Mouse (Mus musculus): ENCODE results near the gene Mamdc4. TPM values are rescaled to one million over a fixed set of nuclear protein-coding genes. Genes with fewer than 3 reads are reported as not detected.
"Not testable (repeated sequence)": the region's sequence is repeated elsewhere in the genome, so short reads cannot be mapped to it uniquely, and the experiment has no call there.

Mamdc4 gene
- polyA plus RNA-seq, 1 experiment from 2014 or later: 2.2 TPM

DNA sequence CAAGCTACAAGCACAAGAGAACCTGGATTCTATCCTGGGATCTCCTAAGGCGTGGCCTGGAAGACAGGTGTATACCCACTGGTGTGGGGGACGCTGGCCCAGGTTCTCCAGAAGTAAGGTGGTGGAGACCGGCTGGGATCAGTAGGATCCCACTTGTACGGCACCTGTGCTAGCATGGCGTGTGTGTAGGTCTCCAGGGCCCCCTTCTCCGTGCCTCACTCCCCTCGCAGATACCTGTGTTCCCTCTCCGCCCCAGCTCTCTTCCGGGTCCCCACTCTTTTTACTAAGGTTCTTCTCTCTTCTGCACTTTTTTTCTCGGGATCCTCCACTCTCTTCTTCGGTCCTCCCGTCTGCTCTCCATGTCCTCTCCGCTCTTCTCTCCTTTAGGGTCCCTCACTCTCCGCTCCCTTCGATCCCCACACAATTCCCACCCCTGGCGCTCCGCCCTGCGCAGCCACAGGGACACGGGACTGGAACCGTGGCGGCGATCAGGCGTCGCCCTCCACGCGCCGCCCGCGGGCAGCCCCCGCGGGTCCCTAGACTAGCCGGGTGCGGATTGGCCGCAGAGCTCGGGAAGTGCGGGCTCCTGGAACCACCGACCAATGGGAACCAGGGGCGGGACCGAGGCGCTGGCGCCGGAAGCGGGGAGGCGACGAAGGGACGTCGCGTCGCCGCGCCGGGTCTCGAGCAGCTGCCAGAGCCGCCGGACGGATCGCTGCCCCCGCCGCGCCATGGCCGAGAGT is 17.3 kb downstream of the Mamdc4 start, which contains the start of gene Edf1:
TSS of gene Edf1 (plus strand) at position 627 of the 743 bp plus-strand sequence.
- DNase-seq (ENCODE audit: low spot score, missing footprints) (peak; percentile 97), ATAC-seq (ENCODE audit: low FRiP score) (peak; percentile 99)
- no peaks in the 10 kb centered on the region for H3K27me3 ChIP-seq (ENCODE audit: control insufficient read depth, insufficient read depth, low read length)
- H3K36me3 ChIP-seq (ENCODE audit: control insufficient read depth, insufficient read depth, low read length): peaks cover 10% of the 10 kb centered on the region; the same call in 1 of the 2 replicates
- peak within 1 kb of the TSS; percentile 92 for H3K4me2 ChIP-seq
- peak within 1 kb of the TSS; percentile 91 for H3K9ac ChIP-seq (ENCODE audit: low read length)
- no peaks in the 10 kb centered on the region for H3K9me3 ChIP-seq (ENCODE audit: control insufficient read depth, low read length)
- WGBS: under 1% methylated on average over 61 of the region's 61 CpGs
- peak within 1 kb of the TSS; percentile 31 for H3K27ac ChIP-seq (ENCODE audit: low read depth, low read length)
- peaks cover 19% of the 10 kb centered on the region for H3K4me1 ChIP-seq (ENCODE audit: control insufficient read depth, insufficient read depth, low read length)
- peak within 1 kb of the TSS; percentile 93 for H3K4me3 ChIP-seq (ENCODE audit: low read depth, low read length)

GRCm38 (mm10) chr2:25556296-25556695 is 18.3 kb downstream of the Mamdc4 start:
- 52% methylated on average over 1 of the region's 1 CpGs for WGBS
- Histone ChIP-seq H3K9ac (ENCODE audit: low read length) (no peak overlapping the region), H3K36me3 (ENCODE audit: control insufficient read depth, insufficient read depth, low read length) (peaks cover 3% of the 10 kb centered on the region; the same call in 1 of the 2 replicates), H3K4me1 (ENCODE audit: control insufficient read depth, insufficient read depth, low read length) (peaks cover 19% of the 10 kb centered on the region), H3K9me3 (ENCODE audit: control insufficient read depth, low read length) (no peaks in the 10 kb centered on the region), H3K27ac (ENCODE audit: low read depth, low read length) (no peak overlapping the region), H3K4me2 (no peak overlapping the region), H3K27me3 (ENCODE audit: control insufficient read depth, insufficient read depth, low read length) (no peaks in the 10 kb centered on the region), H3K4me3 (ENCODE audit: low read depth, low read length) (no peak overlapping the region)
- no peak for ATAC-seq (ENCODE audit: low FRiP score)
- DNase-seq (ENCODE audit: low spot score, missing footprints): peak; percentile 76

DNA sequence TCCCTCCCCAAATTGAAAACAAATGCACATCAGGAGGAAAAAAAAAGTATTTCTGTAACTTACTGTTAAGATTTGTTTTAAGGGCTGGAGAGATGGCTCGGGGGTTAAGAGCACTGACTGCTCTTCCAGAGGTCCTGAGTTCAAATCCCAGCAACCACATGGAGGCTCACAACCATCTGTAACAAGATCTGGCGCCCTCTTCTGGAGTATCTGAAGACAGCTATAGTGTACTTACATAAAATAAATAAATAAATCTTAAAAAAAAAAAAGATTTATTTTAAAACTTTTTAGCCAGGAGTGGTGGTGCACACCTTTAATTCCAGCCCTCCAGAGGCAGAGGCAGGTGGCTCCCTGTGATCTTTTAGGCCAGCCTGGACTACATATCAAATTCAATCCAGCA is 19.2 kb downstream of the Mamdc4 start:
- not testable (repeated sequence) for H3K36me3 ChIP-seq (ENCODE audit: control insufficient read depth, insufficient read depth, low read length); H3K27me3 ChIP-seq (ENCODE audit: control insufficient read depth, insufficient read depth, low read length); H3K4me2 ChIP-seq; ATAC-seq (ENCODE audit: low FRiP score); H3K4me3 ChIP-seq (ENCODE audit: low read depth, low read length); H3K9ac ChIP-seq (ENCODE audit: low read length); H3K27ac ChIP-seq (ENCODE audit: low read depth, low read length); DNase-seq (ENCODE audit: low spot score, missing footprints); H3K9me3 ChIP-seq (ENCODE audit: control insufficient read depth, low read length)
- peaks cover 19% of the 10 kb centered on the region for H3K4me1 ChIP-seq (ENCODE audit: control insufficient read depth, insufficient read depth, low read length)
- 47% methylated on average over 2 of the region's 2 CpGs for WGBS

- ATAC-seq (ENCODE audit: low FRiP score); H3K9ac ChIP-seq (ENCODE audit: low read length); H3K4me2 ChIP-seq; H3K36me3 ChIP-seq (ENCODE audit: control insufficient read depth, insufficient read depth, low read length); H3K9me3 ChIP-seq (ENCODE audit: control insufficient read depth, low read length); H3K4me3 ChIP-seq (ENCODE audit: low read depth, low read length); H3K27ac ChIP-seq (ENCODE audit: low read depth, low read length); H3K4me1 ChIP-seq (ENCODE audit: control insufficient read depth, insufficient read depth, low read length); H3K27me3 ChIP-seq (ENCODE audit: control insufficient read depth, insufficient read depth, low read length): not testable (repeated sequence)
- 82% methylated on average over 4 of the region's 4 CpGs for WGBS
- peak; percentile 72 for DNase-seq (ENCODE audit: low spot score, missing footprints)
Measured at GRCm38 (mm10) chr2:25553171-25553786, 21.4 kb downstream of the Mamdc4 start.

DNA sequence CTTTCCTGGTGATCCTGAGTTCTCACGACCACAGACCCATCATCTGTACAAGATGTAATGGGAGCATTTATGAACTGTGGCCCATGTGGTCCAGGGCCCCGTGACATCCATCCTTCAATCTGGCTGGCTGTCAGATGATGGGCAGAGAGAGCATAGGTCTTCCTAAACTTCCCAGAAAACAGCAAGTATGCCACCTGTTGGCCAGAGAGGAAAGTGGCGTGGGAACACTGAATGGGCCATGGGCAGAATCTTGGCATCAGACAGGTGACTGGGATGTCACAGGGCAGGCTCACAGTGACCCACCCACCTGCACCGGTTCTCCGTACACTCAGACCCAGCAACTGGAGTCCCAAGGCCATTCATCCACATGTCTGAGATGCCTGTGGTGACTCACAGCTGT is 23.5 kb downstream of the Mamdc4 start:
- Histone ChIP-seq H3K36me3 (ENCODE audit: control insufficient read depth, insufficient read depth, low read length) (no peaks in the 10 kb centered on the region), H3K27me3 (ENCODE audit: control insufficient read depth, insufficient read depth, low read length) (no peaks in the 10 kb centered on the region), H3K4me2 (no peak overlapping the region), H3K9me3 (ENCODE audit: control insufficient read depth, low read length) (no peaks in the 10 kb centered on the region), H3K4me3 (ENCODE audit: low read depth, low read length) (no peak overlapping the region), H3K9ac (ENCODE audit: low read length) (no peak overlapping the region), H3K27ac (ENCODE audit: low read depth, low read length) (no peak overlapping the region), H3K4me1 (ENCODE audit: control insufficient read depth, insufficient read depth, low read length) (peaks cover 3% of the 10 kb centered on the region)
- no peak for ATAC-seq (ENCODE audit: low FRiP score)
- DNase-seq (ENCODE audit: low spot score, missing footprints): peak; percentile 89
- WGBS: 45% methylated on average over 5 of the region's 5 CpGs

GRCm38 (mm10) chr2:25549021-25549991 is 25.3 kb downstream of the Mamdc4 start:
- Histone ChIP-seq H3K27me3 (ENCODE audit: control insufficient read depth, insufficient read depth, low read length) (no peaks in the 10 kb centered on the region), H3K4me2 (no peak overlapping the region), H3K9me3 (ENCODE audit: control insufficient read depth, low read length) (no peaks in the 10 kb centered on the region), H3K36me3 (ENCODE audit: control insufficient read depth, insufficient read depth, low read length) (no peaks in the 10 kb centered on the region), H3K4me1 (ENCODE audit: control insufficient read depth, insufficient read depth, low read length) (peaks cover 8% of the 10 kb centered on the region), H3K4me3 (ENCODE audit: low read depth, low read length) (no peak overlapping the region), H3K9ac (ENCODE audit: low read length) (no peak overlapping the region), H3K27ac (ENCODE audit: low read depth, low read length) (no peak overlapping the region)
- WGBS: 75% methylated on average over 9 of the region's 9 CpGs
- ATAC-seq (ENCODE audit: low FRiP score) (no peak), DNase-seq (ENCODE audit: low spot score, missing footprints) (peak; percentile 35)

DNA sequence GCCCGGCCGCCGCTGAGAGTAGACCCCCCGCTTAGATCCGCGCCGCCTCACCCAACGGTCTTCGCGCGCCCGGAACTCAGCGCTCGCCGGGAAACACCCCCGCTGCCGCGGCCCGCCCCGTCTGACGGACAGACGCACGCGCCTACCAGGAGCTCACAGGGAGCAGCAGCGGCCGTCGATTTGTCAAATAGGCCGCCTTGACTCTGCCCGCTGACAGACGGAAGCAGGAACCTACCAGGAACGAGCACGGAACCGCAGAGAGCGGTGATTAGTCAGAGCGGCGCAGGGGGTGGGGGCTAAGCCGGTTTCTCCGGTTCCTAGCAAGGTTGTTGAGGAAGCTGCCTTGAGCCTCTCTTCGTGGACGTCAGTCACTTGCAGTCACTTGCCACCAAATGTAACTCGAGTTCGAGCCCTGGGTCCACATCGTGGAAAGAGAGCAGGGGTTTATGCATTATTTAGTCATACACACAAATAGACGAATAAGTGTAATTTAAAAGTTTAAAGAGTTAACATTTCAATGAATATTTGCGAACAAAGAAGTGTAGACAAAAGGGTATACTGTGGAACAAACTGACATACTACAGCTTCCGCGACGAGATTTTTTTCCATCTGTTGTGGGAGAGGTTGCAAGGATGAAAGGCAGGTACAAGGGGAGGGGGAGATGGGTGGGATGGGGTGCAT is 27.7 kb downstream of the Mamdc4 start, which contains the start of gene Traf2:
TSS of gene Traf2 (minus strand) at position 130 of the 681 bp plus-strand sequence.
- peak within 1 kb of the TSS; percentile 20; the same call in 1 of the 2 replicates for H3K27ac ChIP-seq (ENCODE audit: low read depth, low read length)
- DNase-seq (ENCODE audit: low spot score, missing footprints): peak; percentile 99
- H3K4me1 ChIP-seq (ENCODE audit: control insufficient read depth, insufficient read depth, low read length): peaks cover 8% of the 10 kb centered on the region
- H3K9ac ChIP-seq (ENCODE audit: low read length): peak within 1 kb of the TSS; percentile 70
- H3K36me3 ChIP-seq (ENCODE audit: control insufficient read depth, insufficient read depth, low read length): no peaks in the 10 kb centered on the region
- H3K9me3 ChIP-seq (ENCODE audit: control insufficient read depth, low read length): no peaks in the 10 kb centered on the region
- H3K4me2 ChIP-seq: peak within 1 kb of the TSS; percentile 53
- no peaks in the 10 kb centered on the region for H3K27me3 ChIP-seq (ENCODE audit: control insufficient read depth, insufficient read depth, low read length)
- peak within 1 kb of the TSS; percentile 71 for H3K4me3 ChIP-seq (ENCODE audit: low read depth, low read length)
- 3% methylated on average over 48 of the region's 48 CpGs for WGBS
- peak; percentile 99 for ATAC-seq (ENCODE audit: low FRiP score)

DNA sequence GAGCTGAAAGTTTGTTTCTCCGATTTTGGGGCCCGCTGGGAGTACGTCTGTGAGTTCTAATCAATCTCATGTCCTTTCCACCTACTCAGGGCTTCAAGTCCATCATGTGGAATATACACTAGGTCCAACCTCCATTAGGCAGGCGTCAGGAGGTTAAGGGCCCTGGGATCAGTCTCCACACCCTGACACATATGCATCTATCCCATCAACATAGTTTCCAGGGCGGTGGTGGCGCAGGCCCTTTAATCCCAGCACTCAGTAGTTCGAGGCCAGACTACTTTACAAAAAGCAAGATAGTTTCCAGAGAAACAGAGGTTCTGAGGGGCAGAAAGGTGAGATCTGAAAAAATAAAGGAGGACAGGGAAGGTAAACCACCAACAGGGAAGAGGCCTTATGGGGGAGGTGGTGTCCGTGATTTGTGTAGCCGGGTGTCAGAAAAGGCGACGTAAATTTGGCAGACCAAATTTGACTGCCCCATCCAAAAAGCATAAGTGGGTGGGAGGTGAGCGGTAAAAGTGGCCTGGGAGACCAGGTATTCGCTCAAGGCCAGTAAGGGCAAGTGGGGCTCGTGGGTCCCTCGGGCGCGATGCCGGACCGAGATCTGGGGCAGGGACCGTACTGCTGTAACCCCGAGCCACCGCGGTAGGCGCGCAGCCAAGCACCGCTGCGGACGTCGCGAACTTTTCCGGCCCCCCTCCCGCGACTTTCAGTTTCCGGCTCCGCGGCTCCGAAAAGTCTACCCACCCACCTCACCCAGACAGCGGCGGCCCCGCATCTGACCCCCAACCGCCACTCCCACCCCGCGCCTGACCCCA is 28.4 kb downstream of the Mamdc4 start:
- peak overlapping the region; percentile 71 for H3K4me3 ChIP-seq (ENCODE audit: low read depth, low read length)

More for the DNA sequence above, 28.4 kb downstream of the Mamdc4 start:
- ATAC-seq (ENCODE audit: low FRiP score): peak; percentile 78
- no peaks in the 10 kb centered on the region for H3K9me3 ChIP-seq (ENCODE audit: control insufficient read depth, low read length)
- H3K27me3 ChIP-seq (ENCODE audit: control insufficient read depth, insufficient read depth, low read length): no peaks in the 10 kb centered on the region
- peak overlapping the region; percentile 53 for H3K4me2 ChIP-seq
- H3K4me1 ChIP-seq (ENCODE audit: control insufficient read depth, insufficient read depth, low read length): peaks cover 8% of the 10 kb centered on the region
- H3K36me3 ChIP-seq (ENCODE audit: control insufficient read depth, insufficient read depth, low read length): no peaks in the 10 kb centered on the region
- WGBS: 9% methylated on average over 35 of the region's 43 CpGs
- H3K27ac ChIP-seq (ENCODE audit: low read depth, low read length): peak overlapping the region; percentile 20; the same call in 1 of the 2 replicates
- H3K9ac ChIP-seq (ENCODE audit: low read length): peak overlapping the region; percentile 70
- no peak for DNase-seq (ENCODE audit: low spot score, missing footprints)
